ENCODE assay signal across 10 mouse cellular contexts in genomic region chr2:26201926-26202848, GRCm38 (mm10). TPM values are rescaled to one million over a fixed set of nuclear protein-coding genes. Genes with fewer than 3 reads are reported as not detected.
DNase-seq lines count a peak whose midpoint lies in the region; ATAC-seq and TF ChIP-seq lines count a peak whose summit lies in the region.
"Had no signal": no experiment of that assay in that cellular context is flagged by ENCODE, and none has a peak within 500 bp of the region (broad histone marks: within the 10 kb centered on the region; RNA-seq: fewer than 3 reads in every experiment).

No protein-coding gene starts in this region.

- peaks cover 12% of the 10 kb centered on the region for H3K4me1 ChIP-seq in embryonic facial prominence, embryonic 13.5 days
- peaks cover 21% of the 10 kb centered on the region for H3K4me1 ChIP-seq in hindbrain, embryonic 16.5 days (ENCODE audit: control insufficient read depth, insufficient read depth, low read depth, low read length)
- peaks cover 23% of the 10 kb centered on the region for H3K4me1 ChIP-seq in olfactory bulb, adult 2 months (ENCODE audit: control insufficient read depth, insufficient read depth, low read length)

- no peak overlapping the region for H3K27ac ChIP-seq in left cerebral cortex, adult 2 months
- H3K27ac ChIP-seq in embryonic facial prominence, embryonic 13.5 days: no peak overlapping the region
- no peak overlapping the region for H3K27ac ChIP-seq in hindbrain, embryonic 16.5 days (ENCODE audit: low read depth, low read length)
- no peak overlapping the region for H3K27ac ChIP-seq in olfactory bulb, adult 2 months (ENCODE audit: insufficient read depth, low read depth, low read length)

- H3K27me3 ChIP-seq in embryonic facial prominence, embryonic 13.5 days: peaks cover 100% of the 10 kb centered on the region
- peaks cover 92% of the 10 kb centered on the region for H3K27me3 ChIP-seq in hindbrain, embryonic 16.5 days (replicated peaks; ENCODE audit: control insufficient read depth, insufficient read depth, low read length)

- no peak for TF ChIP-seq POLR2A in olfactory bulb, adult 2 months (IDR thresholded peaks at IDR 0.05; ENCODE audit: insufficient read depth, low read depth, low read length)

- under 1% methylated on average over 77 of the region's 77 CpGs for WGBS in embryonic facial prominence, embryonic 13.5 days
- WGBS in hindbrain, embryonic 16.5 days: under 1% methylated on average over 75 of the region's 77 CpGs
- 3% methylated on average over 77 of the region's 77 CpGs for WGBS in olfactory bulb, adult 2 months

- peak overlapping the region; percentile 27 for H3K4me3 ChIP-seq in left cerebral cortex, adult 2 months
- H3K4me3 ChIP-seq in embryonic facial prominence, embryonic 13.5 days: no peak overlapping the region
- H3K4me3 ChIP-seq in hindbrain, embryonic 16.5 days (ENCODE audit: low read length): peak overlapping the region; percentile 32
- H3K4me3 ChIP-seq in olfactory bulb, adult 2 months (ENCODE audit: insufficient read depth, low read depth, low read length): peak overlapping the region; percentile 17; the same call in 1 of the 2 replicates
- H3K4me3 ChIP-seq: erythroblast, embryonic 14.5 days had no signal

- no peaks in the 10 kb centered on the region for H3K9me3 ChIP-seq in embryonic facial prominence, embryonic 13.5 days
- H3K9me3 ChIP-seq in hindbrain, embryonic 16.5 days (ENCODE audit: control insufficient read depth, low read length): no peaks in the 10 kb centered on the region

- peak overlapping the region; percentile 2; the same call in 1 of the 2 replicates for H3K4me2 ChIP-seq in embryonic facial prominence, embryonic 13.5 days
- peak overlapping the region; percentile 53 for H3K4me2 ChIP-seq in hindbrain, embryonic 16.5 days (ENCODE audit: low read length)

- H3K36me3 ChIP-seq in embryonic facial prominence, embryonic 13.5 days: no peaks in the 10 kb centered on the region
- H3K36me3 ChIP-seq in hindbrain, embryonic 16.5 days (ENCODE audit: control insufficient read depth, insufficient read depth, low read length): no peaks in the 10 kb centered on the region

- no peak for ATAC-seq in embryonic facial prominence, embryonic 13.5 days (ENCODE audit: insufficient number of reproducible peaks, insufficient read depth, low FRiP score, low TSS enrichment, low read depth)
- ATAC-seq in hindbrain, embryonic 16.5 days: no peak
- no peak for ATAC-seq in monocyte, adult 5-6 weeks (replicated peaks; ENCODE audit: insufficient number of reproducible peaks, low FRiP score, low TSS enrichment, poor library complexity, severe bottlenecking)

- intact Hi-C loops in left cerebral cortex, adult 2 months (cut with DNase I): no loop called here

- H3K9ac ChIP-seq in embryonic facial prominence, embryonic 13.5 days: no peak overlapping the region
- peak overlapping the region; percentile 9 for H3K9ac ChIP-seq in hindbrain, embryonic 16.5 days (ENCODE audit: low read depth, low read length)

- TF ChIP-seq CTCF in left cerebral cortex, adult 2 months (IDR thresholded peaks at IDR 0.05): no peak
- no peak for TF ChIP-seq CTCF in olfactory bulb, adult 2 months (IDR thresholded peaks at IDR 0.05; ENCODE audit: insufficient read depth, low read depth, low read length)

- no peak for DNase-seq in left cerebral cortex, adult 2 months (ENCODE audit: extremely low spot score in 1 of 2, low spot score in 2 of 2)
- DNase-seq in left cerebral cortex, adult 9 months (ENCODE audit: low spot score in 2 of 2): no peak
- DNase-seq in ovary, postnatal 14 days (ENCODE audit: low spot score): no peak
- DNase-seq: kidney, adult 18-20 months had no signal

RNA-seq across cellular contexts. Expression of gene Lhx3, which starts 5.9 kb away (rescaled TPM):
- total RNA-seq in left cerebral cortex, adult 2 months (2021): under 1 TPM; 0.27 to 0.35 TPM
- polyA plus RNA-seq in embryonic facial prominence, embryonic 13.5 days (2015; fragmentation: Nextera tagmentation; extraction: Ambion mirVana): 0.12 and 0.15 TPM in 2 replicates
- polyA plus RNA-seq in hindbrain, embryonic 16.5 days (2015; fragmentation: Nextera tagmentation; extraction: Ambion mirVana): 3.3 and 4.5 TPM in 2 replicates
- not detected in 2 replicates for polyA plus RNA-seq in olfactory bulb, adult 2 months (2012; ENCODE audit: insufficient read depth, insufficient read length, low replicate concordance, missing spikeins)
- not detected in 3 replicates for total RNA-seq in monocyte, adult 5-6 weeks (2017)
- polyA plus RNA-seq: erythroblast, embryonic 14.5 days; liver, embryonic 16.5 days had no signal

RNA-seq across cellular contexts. Expression of gene Qsox2, which starts 35.1 kb away (rescaled TPM):
- 10 to 100 TPM; 20.4 to 23.5 TPM for total RNA-seq in left cerebral cortex, adult 2 months (2021)
- polyA plus RNA-seq in embryonic facial prominence, embryonic 13.5 days (2015; fragmentation: Nextera tagmentation; extraction: Ambion mirVana): 14.6 and 18.3 TPM in 2 replicates
- 15.3 and 16.7 TPM in 2 replicates for polyA plus RNA-seq in hindbrain, embryonic 16.5 days (2015; fragmentation: Nextera tagmentation; extraction: Ambion mirVana)
- not detected in 2 replicates for polyA plus RNA-seq in olfactory bulb, adult 2 months (2012; ENCODE audit: insufficient read depth, insufficient read length, low replicate concordance, missing spikeins)
- total RNA-seq in monocyte, adult 5-6 weeks (2017): 2.8 to 5.5 TPM (median 3.6 TPM) in 3 replicates
